Mouse (Mus musculus) ovary, postnatal 14 days (tissue): Measurements from ENCODE around the gene Spag9.
A peak's percentile ranks its signal among the peaks of the same experiment; 100 is the strongest.

Source experiments
- DNase-seq: peaks from one replicate; pipeline ENCODE4 v3.0.0; 2022; ENCODE audit warnings: low spot score

Gene Spag9

DNA sequence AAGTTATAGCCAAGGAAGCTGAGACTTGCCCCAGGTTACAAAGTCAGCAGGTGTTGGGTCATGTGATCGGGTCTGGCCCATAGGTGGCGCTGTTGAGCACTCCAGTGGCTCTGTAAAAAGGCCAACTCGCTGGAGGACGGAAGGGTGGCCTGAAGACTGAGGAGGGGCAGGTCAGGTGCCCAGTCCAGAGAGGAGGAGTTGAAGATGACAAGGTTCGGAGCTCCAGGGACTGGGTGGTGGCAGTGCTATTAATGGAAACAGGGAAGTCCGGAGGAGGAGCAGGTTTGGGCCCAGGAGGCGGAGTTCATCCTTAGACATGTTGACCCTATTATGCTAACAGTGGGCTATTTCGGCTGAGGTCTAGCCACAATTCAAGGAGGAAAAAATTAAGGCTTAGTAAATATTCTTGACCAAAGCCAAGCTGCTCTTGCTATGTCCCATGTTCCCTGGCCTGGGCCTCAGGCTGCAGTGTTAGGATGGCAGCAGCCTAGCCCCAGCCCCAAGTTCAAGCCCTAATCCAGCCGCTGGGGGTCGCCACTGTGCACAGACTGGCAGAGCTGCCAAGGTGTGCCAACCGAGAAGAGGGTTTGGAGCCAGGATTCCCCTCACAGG lies 137.6 kb downstream of the Spag9 start:
- peak; percentile 86 for DNase-seq

DNA sequence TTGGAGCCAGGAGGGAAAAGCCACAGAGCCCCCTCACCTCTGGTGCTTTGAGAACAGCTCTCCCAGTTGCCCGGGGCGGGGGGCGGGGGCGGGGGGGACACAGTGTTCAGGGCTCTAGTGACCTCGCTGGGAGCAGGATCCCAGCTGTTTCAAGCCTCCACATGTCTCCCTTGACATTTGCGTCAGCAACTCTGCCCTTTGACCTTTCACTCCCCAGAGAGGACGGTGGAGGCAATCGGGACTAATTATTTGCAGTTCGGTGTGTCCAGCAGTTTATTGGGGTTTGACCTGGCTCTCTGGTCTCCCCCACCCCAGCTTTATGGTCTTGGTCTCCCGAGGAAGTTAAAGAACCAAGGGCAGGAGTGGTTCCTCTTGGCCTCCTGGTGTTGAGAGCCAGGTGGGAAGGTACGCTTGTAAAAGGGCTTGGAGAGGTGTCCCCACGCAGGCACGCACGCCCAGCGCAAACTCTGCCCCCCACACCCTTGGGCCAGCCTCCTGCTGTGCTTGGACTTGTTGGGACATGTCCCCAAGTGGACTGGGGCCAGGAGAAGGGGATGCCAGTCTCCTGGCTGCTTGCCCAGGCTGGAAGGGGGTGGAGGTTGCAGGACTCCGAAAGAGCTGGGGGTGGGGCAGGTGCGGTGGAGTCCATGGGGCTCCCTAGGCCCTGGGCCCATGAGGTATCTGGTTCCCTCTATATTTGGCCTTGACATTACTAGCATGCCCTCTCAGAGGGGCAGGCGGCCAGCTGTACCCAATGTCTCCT lies 138.4 kb downstream of the Spag9 start:
- DNase-seq: peak; percentile 60

DNA sequence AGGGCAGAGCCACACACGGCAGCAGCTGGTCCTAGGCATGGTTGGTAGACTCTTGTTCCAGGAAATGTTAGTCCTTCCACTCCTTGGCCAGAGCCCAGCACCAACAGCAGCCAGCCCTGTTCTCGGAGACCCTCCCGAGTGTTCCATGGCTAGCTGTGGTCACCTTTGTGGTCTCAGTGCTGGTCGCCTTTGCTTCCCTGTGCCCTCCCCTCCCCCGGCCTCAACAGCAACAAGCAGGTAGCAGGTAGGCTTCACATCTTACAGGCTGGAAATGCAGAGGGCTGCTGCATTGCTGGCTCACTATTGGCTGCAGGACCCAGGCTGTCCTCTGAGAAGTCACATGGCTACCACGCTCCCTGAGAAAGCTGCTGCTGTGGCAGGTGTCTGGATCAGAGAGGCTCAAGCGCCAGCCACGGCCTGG lies 139.7 kb downstream of the Spag9 start:
- no peak for DNase-seq

DNA sequence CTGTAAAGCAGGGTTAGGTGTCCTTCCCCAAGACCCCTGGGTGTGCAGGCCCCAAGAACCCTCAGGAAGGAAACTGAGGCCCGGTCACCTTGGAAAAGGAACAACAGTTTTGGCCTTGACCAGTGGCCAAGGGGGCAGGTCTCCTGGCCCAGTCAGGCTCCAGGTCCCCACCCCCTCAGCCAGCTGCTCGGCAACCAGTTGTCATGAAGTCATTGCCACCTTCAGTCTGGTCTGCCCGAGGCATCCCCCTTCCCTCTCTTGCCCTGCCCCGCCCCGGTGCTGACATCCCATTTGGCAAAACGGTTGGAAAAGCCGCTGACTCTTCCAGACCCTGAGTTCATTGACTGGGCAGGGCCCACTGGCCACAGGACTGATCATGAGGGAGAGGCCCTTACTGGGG lies 140.8 kb downstream of the Spag9 start:
- DNase-seq: no peak

DNA sequence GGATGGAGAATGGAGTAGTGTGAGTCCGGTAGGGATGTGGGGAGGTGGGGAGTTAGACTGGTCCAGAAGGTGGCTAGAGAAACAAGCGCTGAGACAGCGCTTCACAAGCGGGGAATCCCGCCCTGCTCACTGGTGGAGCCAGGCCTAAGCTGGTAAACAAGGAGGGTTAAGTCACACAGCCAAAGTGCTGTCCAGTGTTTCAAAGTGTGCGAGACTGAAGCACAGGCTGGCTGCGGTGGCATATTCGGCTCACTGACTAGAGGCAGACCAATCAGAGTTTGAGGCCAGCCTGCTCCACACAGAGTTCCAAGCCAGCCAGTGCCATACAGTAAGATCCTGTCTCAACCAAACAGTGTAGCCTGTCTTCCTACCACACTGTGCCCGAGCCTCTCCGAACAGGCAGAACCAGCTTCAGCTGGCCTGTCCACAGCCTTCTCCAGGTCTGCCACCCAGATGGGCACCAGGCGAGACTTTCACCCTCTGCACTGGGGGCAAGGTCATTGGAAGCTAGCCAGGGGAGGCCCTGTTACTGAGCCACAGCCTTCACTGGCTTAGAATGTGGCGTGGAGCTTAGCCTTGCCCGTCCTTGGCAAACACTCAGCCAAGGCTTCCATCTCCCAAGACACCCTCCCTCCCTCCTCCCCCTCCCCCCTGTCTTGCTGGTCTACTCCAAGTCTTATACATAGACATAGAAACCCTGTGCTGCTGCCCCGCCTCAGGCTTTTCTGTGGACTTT lies 141.6 kb downstream of the Spag9 start:
- DNase-seq: no peak

DNA sequence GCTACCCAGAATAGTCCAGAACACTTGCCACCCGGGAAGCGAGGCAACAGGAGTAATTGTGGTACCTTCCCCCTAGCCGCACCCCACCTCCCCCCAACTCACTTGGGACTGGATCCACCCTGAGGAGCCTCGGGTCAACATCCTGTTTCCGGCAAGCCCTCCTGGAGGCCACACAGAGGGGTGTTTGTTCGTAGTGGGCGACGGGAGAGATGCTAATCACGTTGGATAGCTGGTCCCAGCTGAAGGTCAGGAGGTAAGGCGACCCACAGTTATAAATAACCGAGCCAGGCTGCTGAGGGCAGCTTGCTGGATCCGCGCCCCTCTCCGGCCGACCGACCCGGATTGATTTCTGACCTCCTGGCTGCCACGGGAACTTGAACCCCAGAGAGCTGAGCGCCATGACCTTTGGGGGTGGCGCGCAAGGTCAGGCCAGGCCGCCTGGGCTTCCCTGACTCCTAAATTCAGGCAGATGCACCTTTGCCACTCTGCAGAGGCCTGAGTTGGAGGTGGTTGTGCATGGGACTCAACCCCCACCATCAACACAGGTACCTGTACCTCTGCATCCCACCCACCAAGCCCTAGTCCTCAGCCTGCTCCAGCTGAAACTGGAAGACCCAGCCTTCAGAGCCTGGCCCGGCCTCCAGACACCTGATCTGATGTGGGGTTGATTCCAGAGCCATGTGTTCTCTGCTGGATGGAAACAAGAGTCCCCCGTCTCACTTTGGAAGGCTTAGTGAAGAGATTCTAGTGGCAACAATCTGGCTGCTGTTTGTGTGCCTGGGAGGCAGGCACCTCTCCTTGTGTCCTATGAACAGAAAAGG lies 142.7 kb downstream of the Spag9 start:
- DNase-seq: no peak

DNA sequence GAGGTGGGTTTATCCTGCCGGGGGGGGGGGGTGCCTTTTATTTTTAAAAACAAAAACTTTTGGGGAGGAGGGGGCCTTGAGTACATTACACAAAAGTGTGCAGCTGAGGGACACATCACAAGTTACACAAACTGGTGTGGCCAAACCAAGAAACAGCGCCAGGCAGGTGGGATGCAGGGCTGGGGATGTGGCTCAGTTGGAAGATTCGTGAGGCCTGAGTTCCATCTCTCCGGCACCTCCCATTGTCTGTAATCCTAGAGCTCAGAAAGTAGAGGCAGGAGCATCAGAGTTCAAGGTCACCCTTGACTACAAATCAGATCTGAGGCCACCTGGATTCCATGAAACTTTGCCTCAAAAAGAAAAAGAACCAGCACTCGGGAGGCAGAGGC lies 143.3 kb downstream of the Spag9 start:
- DNase-seq: no peak

DNA sequence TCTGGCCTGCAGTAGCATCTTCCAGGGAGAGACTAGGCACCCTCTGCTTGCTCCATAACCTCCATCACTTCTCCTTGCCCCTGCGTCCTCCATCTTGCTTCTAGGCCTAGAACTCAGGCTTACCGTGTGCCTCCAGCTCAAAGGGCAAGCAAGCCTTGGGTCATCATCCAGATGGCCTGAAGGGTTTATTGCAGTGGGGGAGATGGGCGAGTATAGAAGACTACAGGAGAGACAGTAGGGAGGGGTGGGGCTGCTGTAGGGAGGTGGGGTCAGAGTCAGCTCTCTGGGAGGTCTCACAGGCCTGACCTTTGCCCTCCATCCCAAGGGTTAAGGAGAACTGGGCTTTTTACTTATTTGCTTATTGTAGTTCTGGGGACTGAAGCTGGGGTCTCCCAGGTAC lies 144.6 kb downstream of the Spag9 start:
- DNase-seq: no peak

DNA sequence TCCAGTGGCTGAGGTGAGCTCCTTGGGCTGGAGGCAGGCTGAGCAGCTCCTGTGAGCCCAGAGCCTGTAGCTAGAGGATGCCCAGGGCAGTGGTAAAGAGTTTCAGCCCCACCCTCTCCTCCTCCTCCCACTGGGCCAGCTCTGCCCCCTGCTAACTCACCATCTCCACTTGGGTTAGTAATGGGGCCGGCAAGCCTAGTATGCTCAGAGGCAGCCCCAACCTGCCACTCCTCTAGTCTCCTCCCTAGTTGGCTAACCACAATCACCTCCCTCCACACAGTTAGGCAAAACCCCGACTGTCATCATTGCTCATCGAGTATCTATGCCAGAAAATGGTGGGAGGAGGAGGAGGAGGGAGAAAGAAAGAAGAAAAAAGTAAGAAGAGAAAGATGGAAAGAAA lies 145.7 kb downstream of the Spag9 start:
- no peak for DNase-seq

DNA sequence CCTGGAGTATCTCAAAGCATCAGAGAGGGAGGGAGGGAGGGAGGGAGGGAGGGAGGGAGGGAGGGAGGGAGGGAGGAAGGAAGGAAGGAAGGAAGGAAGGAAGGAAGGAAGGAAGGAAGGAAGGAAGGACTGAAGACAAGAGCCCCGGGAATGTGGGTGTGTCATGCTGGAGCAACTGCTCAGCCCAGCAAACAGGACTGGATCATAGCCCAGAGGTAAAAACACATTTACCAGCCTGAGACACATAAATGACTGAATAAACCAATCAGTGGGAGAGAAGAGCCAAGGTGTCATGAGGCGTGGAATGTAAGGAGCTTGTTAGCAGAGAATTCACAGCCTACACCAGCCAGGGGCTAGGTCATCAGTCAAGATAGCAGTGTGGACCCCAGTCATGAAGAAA lies 147.4 kb downstream of the Spag9 start:
- no peak for DNase-seq

DNA sequence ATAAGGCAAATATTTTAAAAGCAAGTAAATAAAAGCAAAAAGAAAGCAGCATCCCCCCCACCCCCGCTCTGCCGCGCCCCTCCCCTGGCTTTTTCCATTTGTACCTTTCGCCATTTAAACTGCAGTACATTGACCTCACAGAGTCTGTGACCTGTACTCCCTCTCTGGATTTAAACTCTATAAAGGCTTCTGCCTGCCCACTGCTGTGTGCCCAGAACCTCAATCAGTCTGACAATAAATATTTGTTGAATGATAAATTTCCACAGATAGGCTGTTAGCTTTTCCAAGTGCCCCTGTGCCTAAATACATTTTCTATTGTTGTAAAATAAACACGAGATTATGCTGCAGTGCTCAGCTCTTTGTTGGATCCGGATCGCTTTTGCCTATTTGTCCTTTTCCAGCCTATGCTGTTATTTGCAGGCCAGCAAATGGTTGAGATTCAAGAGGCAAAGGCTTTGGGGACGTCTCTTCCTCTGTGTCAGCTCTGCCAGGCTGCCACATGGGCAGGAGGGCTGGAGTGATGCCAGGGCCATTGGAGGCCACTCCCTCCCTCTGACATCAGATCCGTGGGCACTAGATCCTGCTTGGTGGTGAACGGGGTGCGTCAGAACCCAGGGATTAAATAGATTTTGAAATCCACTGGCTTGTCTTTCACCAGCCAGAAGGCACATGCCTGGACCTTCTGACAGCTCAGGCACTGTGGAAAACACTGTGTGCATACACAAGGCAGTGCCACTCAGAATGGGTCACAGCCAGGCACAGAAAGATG lies 149.1 kb downstream of the Spag9 start:
- no peak for DNase-seq

DNA sequence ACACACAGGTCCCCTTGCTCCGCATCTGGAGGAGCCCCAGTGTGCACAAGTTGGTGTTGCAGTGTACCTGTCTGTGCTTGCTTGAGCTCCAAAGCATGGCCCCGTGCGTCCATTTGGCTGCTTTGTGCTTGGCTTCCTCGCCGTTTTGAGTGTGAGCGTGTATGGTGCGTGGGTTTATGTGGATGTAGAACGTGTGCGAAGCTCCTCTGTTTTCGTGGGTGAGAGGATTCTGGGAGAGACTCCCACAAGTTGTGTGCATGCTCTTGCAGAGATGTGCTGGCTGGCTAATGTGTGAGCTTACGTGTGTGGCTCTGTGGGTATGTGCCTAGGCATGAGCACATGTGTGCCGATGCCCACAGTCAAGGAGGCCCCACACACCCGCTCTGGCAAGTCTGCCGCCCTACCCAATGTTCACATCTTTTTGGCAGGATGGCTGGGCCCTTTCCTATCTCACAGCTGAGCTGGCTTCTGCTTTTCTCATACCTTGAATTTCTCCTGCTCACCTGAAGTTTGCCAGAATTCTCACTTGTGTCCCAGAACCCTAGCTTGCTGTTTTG lies 150.2 kb downstream of the Spag9 start:
- no peak for DNase-seq

DNA sequence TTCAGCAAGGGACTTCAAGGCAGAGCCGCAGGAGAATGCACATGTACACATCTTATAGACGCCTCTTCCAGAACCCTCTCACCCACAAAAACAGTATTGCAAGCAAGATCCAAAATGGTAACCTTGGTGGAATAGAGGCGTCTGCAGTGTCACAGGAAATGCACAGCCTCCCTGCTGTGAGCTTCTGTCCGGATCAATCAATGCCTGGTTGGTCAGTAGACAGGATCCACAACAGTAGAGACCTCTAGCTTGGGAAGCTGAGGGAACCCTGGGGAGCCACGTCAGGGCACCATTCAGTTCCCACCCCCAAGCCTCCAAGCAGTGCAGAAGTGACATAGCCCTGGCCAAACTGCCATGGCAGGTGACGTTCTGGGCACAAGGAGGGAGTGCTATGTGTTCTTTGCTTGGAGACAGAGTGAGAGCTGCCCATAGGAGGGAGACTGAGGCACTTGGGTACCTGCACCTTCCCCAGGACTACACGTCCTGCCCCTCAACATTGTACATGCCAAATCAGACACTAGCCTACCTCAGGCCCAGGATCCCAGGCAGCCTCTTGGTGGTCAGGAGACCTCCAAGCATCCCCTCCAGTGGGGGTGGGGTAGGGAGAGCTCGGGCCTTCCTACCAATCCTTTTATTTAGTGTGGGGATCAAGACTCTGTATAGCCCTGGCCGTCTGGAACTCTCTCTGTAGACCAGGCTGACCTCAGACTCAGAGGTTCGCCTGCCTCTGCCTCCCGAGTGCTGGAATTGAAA lies 151.0 kb downstream of the Spag9 start:
- DNase-seq: no peak

DNA sequence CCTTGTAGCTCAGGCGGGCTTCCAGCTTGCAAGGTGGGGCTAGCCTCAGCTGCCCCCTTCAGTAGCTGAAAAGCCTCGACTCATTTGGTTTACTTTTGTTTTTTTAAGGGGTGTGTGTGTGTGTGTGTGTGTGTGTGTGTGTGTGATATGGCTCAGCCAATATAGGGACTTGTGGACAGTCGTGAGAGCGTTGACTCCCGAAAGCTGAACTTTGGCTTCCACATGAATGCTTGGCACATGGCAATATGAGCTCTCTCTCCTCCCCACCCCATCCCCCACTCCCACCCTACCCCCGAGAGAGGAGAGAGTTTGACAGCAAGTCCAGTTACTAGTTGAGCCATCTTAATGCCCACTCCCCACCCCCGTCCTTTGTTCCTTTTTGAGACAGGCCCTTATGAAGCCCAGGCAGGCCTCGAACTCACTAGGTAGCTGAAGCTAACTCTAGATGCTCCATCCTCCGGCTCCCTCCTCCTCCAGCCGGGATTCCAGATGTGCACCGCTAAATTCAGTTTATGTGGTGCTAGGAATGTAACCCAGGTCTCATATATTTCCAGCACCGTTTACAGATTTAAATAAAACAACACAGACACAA lies 152.3 kb downstream of the Spag9 start:
- no peak for DNase-seq

DNA sequence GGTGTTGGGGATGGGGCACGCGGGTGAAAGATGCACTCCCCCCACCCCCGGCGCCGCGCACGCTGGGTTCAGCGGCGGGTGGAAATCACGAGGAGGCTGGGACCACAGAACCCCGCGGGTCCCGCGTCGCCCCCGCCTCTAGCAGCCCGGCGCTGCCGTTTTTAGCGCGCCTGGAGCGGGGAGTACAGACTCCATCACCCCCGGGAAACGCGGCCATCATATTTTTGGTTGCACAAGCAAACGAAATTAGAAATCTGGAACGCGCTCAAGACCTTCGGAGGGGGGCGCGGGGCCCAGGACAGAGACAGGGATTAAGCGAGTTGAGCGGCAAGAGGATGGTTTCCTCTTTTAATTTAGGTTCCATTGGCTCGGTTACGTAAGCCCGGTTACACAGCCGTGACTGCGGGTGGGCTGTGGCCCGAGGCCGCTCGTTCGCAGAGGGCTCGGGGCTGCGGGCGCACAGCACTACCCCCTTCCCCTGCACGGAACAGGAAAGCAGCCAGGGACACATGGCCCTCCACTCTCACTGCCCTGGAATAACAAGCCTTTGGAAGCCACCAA lies 153.1 kb downstream of the Spag9 start:
- no peak for DNase-seq

DNA sequence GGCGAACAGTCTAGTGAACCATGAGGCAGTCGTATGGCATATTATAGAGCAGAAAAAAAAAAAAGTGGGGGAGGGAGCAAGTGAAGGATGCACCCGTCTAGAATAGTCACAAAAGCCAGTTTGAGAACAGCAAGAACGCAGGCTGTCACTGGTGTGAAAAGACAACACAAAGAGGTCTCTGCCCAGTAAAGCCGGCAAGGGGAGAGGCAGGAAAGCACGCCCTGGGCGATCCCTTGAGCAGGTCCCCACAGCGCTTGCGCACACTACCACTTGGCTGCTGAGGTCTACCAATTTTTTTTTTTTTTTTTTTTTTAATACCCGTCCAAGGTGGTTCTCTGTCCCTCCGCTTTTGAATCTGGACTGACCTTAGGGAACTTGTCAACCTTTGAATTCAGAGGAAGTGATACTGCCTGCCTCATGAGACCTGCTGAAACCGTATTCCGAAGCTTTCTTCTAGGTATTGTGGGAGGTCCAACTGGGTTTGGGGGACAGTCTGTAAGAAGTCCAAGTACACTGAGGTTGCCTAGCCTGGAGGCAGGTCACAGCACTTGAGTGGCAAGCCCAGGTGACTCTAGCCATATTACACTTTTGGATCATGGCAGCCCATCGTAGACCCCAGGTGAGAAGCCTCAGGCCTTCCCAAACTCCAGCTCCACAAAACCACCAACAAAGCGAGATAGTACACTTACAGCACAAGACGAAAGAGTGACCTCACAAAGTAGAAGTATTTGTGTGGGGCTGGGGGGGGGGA lies 153.8 kb downstream of the Spag9 start:
- no peak for DNase-seq

DNA sequence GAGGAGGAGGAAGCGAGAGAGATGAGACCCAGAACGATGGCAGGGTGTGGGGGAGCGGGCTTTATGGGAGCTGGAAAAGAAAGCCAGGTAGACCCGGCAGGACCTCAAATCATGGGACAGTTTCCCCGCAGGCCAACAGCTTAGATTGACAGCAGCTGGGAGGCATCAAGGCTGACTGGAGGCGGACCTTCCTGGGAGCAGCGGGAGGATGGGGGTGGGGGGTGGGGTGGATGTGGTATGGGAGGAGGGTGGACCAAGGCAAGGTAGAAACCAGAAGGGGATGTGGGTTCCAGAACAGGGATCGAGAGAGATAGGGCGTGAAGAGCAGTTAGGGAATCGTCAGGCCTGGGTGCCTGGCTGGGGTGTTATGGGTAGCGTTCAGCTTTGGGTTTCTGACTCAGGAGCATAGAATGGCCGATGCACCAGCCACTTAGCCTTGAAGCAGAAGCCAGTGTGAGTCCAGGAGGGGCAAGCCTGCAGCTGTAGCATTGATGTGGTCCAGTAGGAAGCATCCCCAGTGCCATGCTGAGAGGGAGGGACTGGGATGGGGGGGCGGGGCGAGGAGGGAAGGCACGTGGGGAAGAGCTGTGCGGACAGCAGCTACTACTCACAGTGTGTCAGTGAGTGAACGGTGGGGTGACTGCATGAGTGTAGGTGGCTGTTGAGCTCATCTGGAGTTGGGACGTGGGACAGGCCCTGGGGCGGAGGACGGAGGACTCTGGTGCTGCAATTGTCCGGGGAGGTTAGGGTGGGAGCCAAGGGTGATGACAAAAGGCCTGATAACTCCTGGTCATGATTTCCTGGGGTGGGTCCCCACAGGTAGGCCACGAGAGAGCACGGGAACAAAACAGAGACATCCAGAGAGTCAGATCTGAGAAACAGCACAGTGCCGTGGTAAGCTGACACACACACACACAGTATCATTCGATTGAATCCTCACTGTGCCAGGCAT lies 154.9 kb downstream of the Spag9 start:
- no peak for DNase-seq

DNA sequence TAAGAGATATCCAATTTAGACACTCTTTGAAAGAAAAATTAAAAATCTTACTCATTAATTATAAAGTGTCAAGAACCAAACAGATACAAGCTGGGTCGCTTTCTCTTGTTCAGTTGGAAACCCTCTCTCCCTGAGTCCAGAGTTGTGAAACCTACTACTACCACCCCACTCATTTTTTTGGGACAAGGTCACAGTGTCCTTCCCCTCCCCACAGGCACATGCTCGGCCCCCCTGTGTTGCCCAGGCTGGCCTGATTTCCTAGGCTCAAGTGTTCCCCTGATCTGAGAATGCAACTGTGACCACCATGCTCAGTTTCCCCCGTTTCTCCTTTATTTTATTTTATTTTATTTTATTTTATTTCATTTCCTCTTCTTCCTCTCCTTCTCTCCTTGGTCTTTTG lies 158.3 kb downstream of the Spag9 start:
- DNase-seq: no peak
